Mouse (Mus musculus): ENCODE measurements at regions not wholly inside any gene's neighbourhood (a gene's known extent, or its start where the extent isn't known, plus 50 kb on each side); places are given as distances from the start of the nearest gene placed in this dataset.

DNA sequence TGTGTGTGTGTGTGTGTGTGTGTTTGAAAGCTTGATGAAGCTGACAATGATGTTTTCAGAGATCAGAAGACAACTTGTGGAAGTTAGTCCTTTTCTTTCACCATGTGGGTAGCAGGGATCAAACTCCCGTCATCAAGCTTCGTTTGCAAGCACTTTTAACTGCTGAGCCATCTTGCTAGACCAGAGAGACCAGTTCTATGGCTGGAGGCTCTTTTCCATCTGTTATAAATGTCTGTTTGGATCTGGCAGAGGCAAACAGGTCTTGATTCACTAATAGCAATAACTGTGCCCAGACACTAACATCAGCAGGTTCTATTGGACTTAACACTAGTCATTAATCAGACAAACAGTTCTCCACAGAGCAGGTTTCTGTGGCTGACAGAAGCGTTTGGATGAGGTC is 150.1 kb upstream of the Stmnd1 start:
- DNase-seq (ENCODE audit: low spot score in 2 of 2), result no peak

DNA sequence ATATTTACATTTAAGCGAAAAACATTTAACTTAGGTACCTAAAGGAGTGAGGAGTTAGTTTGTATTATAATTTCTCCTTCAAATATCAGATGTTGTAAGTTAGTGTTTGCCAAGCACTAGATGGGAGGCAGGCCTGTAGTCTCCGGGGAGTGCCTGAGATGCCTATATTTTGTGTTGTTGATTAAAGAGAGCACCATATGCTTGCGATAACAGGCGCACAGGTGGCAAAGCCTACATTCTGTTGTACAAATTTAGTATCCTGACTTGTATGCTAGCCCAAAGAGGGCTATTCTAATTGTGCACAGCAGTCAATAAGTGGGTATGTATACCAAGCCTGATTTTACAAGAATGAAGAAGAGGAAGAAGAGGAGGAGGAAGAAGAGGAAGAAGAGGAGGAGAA is 151.8 kb upstream of the Atxn1 start:
- DNase-seq (ENCODE audit: low spot score in 2 of 2), result no peak

DNA sequence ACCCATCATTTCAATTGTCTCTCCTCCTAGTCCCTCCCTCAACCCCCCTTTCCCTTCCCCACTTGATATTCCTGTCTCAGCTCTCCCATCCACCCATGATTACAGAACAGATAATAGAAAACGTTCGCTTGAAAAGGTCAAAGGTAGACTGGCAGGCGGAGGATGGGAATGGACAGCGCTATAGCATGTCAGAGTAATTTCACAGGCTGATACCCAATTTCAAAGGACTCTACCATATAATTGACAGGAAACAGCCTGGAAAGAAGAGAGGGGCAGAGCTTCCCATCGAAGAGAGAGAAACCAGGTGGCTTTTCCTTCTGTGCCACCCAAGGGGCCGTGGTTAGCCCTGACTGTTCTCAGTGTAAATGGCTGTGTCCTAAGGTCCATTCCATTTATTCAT is 140.2 kb upstream of the Atxn1 start:
- DNase-seq (ENCODE audit: low spot score in 2 of 2), result no peak

DNA sequence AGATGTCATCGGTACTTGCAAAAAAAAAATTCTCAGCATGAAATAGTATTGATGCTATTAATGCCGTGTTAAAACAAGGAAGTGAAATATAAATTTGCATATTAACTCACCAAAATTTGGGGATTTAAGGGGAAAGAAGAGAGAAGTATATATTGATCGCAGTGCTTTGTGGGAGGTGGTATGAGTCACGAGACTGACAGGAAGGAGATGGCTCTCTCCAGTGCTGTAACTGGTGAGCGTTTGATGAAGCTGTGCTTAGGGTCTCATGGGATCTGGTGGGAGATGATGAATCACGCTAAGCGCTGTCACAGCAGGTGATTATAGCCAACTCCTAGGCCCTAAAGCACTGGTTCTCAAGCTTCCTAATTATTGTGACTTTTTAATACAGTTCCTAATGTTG is 133.8 kb upstream of the Atxn1 start:
- no peak for DNase-seq (ENCODE audit: low spot score in 2 of 2)

DNA sequence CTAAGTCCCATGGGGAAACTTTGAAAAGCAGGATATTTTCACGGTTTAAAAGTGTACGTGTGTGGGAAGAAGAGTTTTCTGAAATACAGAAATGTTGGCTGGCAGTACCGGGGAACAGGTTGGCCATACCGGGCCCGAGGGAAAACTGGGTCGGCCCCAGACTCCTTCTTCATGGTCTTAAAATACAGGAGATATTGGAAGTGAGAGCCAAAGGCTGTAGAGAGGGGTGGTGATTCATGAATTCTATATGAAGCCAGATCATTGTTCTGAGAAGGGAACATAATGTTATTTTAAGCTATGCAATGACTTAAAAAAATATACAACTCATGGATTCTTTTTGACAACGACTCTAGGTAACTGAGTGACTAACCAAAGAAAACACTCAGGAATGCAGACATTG is 133.3 kb upstream of the Atxn1 start:
- peak; percentile 36 to 45 for DNase-seq (ENCODE audit: low spot score in 2 of 2)

- DNase-seq (ENCODE audit: low spot score in 2 of 2), result no peak
These were observed 132.2 kb upstream of the Atxn1 start for GRCm38 (mm10) chr13:46096968-46097367.

DNA sequence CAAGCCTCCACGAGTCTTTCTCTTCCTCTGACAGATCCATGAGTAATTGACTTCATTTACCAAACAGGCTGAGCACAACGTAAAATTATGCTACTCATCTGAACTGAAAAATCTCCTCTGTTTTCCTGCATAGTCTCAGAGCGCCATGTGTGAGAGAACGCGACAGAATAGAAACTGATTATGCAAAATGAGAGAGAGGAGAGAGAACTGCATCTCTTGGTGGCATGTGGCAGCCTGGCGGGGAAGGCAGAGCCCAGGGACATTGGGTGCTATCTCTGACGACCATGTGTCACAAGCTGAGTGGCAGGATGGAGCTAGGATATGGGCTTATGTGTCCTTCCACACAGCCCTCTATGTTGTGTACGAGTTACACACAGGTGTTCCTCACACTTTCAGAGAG is 131.6 kb upstream of the Atxn1 start:
- peak in 1 of 2 experiments; percentile 44 for DNase-seq (ENCODE audit: low spot score in 2 of 2)

- no peak for DNase-seq (ENCODE audit: low spot score in 2 of 2)
These were observed 128.0 kb upstream of the Atxn1 start for GRCm38 (mm10) chr13:46092787-46093186.

GRCm38 (mm10) chr13:46091109-46091508 is 126.3 kb upstream of the Atxn1 start:
- no peak for DNase-seq (ENCODE audit: low spot score in 2 of 2)

DNA sequence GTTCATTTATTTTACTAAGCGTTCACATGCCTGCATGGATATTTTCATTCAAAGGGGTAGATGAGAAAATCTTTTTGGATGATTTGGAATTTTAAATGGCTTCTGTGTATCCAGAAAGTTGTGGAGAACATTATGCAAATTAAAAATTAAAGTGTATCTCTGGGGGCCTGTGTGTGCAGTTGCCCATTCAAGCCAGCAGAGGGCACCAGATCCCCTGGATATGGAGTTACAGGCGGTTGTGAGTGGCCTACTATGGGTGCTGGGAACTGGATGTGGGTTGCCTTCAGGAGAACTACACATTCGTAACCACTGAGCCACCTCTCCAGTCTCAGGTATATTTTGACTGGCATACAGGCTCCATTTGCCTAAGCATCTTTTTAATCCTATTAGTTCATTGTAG is 123.4 kb upstream of the Atxn1 start:
- no peak for DNase-seq (ENCODE audit: low spot score in 2 of 2)

DNA sequence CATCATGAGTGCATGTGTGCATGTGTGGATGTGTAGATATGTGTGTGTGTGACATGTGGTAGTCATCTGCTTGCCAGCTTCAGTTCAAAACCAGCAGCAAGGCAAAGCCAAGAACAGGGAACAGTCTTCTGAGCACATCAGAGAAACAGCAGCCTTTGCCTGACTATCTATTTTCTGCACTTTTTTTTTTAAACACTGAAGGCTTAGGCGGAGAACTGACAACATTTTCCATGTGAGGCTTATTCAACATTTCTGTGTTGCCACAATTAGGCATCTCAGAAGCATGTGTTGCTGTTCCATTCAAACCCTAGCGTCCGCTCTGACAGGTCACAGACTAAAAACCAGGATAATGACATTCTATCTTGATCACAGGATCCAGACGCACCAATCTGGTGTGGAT is 122.9 kb upstream of the Atxn1 start:
- DNase-seq (ENCODE audit: low spot score in 2 of 2), result no peak

GRCm38 (mm10) chr13:46076879-46077278 is 112.1 kb upstream of the Atxn1 start:
- no peak for DNase-seq (ENCODE audit: low spot score in 2 of 2)

- no peak for DNase-seq (ENCODE audit: low spot score in 2 of 2)
These were observed 106.9 kb upstream of the Atxn1 start for GRCm38 (mm10) chr13:46071670-46072069.

- no peak for DNase-seq (ENCODE audit: low spot score in 2 of 2)
These were observed 104.8 kb upstream of the Atxn1 start for GRCm38 (mm10) chr13:46069571-46069970.

- no peak for DNase-seq (ENCODE audit: low spot score in 2 of 2)
These were observed 98.0 kb upstream of the Atxn1 start for GRCm38 (mm10) chr13:46062758-46063157.

DNA sequence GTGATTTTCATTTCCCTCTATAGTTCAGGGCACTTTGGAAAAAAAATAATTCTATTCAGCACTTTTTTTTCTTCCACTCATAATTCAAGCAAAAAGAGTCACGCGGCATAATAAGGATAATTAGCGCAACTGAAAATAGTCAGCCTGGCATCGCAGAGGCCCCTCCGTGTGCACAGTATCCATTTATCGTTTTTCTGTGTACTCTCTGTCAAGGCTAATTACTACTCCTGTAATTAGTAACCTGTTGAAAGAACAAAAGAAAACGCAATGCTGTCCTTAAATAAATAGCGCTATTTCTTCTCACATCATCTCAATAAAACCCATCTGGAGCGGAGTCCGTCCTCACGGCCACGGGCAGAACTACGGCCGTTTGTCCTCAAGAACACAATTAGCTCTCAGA is 95.1 kb upstream of the Atxn1 start:
- no peak for DNase-seq (ENCODE audit: low spot score in 2 of 2)

- no peak for DNase-seq (ENCODE audit: low spot score in 2 of 2)
These were observed 94.1 kb upstream of the Atxn1 start for GRCm38 (mm10) chr13:46058862-46059261.

DNA sequence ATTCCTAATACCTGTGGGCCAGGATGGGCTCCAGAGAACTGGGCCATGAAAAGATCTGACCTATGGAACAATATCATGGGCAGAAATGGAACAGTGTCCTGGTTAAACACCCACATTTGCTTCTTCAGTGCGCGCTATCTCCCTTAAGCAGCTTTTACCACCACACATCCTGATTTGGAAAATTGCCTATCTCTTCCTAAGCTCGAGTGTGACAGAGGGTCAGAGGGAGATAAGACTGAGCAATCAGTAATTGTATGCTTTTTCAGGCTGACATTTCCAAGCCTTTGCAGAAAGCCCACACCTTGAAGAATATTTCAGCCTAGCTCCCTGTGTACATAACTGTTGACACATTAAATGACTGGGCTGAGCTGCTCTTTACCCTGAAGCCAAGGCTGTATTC is 93.5 kb upstream of the Atxn1 start:
- DNase-seq (ENCODE audit: low spot score in 2 of 2), result no peak

DNA sequence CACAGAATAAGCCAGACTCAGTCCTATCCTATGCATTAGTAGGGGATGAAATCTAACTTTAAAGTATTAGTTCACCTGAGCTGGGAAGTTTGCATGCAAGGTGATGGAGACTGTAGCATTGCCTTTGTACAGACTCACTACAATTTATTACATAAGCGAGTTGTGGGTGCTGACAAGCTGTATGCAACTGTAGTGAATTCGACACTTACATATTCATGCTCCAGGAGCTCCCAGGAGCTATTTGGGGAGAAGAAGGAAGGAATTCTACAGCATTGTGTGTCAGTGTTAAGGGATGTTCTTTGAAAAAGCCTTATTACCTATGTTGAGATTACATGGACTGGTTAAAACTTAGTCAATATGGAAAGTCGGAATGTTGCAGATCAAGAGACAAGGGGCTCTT is 90.6 kb upstream of the Atxn1 start:
- DNase-seq (ENCODE audit: low spot score in 2 of 2), result no peak

DNA sequence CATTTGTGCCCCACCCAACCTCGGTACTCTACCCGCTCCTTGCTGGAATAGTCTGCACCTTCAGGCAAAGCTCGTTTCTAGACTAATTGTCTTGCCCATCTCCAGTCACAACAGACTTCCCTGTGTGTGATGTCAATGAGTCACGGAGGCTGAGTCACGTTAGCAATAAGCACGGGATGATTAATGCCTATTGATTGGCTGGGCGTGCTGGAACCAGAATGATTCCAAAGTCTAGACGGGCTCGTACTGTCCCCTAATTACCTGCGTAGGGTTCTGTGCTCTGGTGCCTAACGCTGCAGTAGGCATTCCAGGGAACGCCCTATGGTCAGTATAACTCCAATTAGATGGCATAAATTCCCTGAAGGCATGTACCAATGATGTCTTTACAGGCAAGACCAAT is 78.8 kb upstream of the Atxn1 start:
- DNase-seq (ENCODE audit: low spot score in 2 of 2), result peak; percentile 59 to 63

DNA sequence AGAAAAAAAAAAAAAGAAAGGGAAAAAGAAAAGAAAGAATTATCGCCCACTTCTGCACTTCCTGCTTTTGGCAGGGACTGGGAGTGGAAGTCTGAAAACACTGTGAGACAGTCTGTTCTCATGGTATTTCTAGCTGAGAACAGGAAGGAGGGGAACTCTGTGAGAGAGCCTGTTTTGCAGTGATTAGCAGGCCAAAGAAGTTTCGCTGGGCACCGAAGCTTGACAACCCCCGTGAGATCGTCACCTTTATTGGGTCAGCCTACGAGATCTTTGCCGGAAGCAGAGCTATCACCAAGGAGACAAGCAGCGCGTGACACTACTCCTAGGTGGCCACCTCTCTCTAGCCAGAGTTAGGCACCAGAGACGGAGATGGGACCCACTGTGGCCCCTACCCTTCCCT is 78.2 kb upstream of the Atxn1 start:
- peak; percentile 32 to 38 for DNase-seq (ENCODE audit: low spot score in 2 of 2)

DNA sequence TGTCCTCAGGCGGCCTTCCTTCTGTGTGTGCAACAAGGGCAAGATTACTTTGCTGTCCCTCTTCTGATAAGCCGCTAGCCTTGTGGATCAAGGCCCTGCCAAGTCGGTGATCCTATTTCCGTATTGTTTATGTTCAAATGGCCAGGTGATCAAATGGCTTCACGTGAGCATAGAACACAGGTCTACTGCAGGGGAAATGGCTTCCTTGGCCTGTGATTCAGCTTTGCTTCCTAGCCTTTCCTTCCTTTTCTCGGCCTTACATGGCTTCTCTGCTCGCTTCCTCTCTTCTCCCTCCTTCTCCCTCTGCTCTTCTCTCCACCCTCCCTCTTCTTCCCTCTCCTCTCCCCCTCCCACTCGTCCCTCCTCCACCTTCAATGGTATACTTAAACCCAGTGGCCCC is 77.4 kb upstream of the Atxn1 start:
- DNase-seq (ENCODE audit: low spot score in 2 of 2), result no peak

GRCm38 (mm10) chr13:46041475-46041874 is 76.7 kb upstream of the Atxn1 start:
- no peak for DNase-seq (ENCODE audit: low spot score in 2 of 2)

- no peak for DNase-seq (ENCODE audit: low spot score in 2 of 2)
These were observed 75.3 kb upstream of the Atxn1 start for GRCm38 (mm10) chr13:46040062-46040461.

Data from right cerebral cortex, adult 2 months (tissue).